Mouse (Mus musculus) embryonic facial prominence, embryonic 12.5 days (tissue): Measurements from ENCODE around the gene Nr5a2. TPM values are rescaled to one million over a fixed set of nuclear protein-coding genes. Genes with fewer than 3 reads are reported as not detected.

Experiments used
- ATAC-seq: fragments of 200-750 bp; cut with Nextera tagmentation; 2 replicates; pipeline ENCODE4 v1.8.0; 2017; ENCODE audit not compliant: insufficient number of reproducible peaks, insufficient read depth, low FRiP score, low TSS enrichment
- H3K27ac ChIP-seq: fragments of 300-500 bp; sonication (generic); 2 replicates; pipeline ENCODE4 v1.5.1; 2016; ENCODE audit warnings: mild to moderate bottlenecking
- H3K27me3 ChIP-seq: fragments of 300-500 bp; sonication (generic); 2 replicates; pipeline ENCODE4 v1.6.1; 2016; ENCODE audit warnings: mild to moderate bottlenecking, moderate library complexity
- H3K36me3 ChIP-seq: fragments of 300-500 bp; sonication (generic); 2 replicates; pipeline ENCODE4 v1.6.1; 2016; ENCODE audit warnings: mild to moderate bottlenecking
- H3K4me1 ChIP-seq: fragments of 300-500 bp; sonication (generic); 2 replicates; pipeline ENCODE4 v1.6.1; 2016
- H3K4me2 ChIP-seq: fragments of 300-500 bp; sonication (generic); replicated peaks from 2 replicates; pipeline ENCODE4 v1.6.1; 2016; ENCODE audit warnings: mild to moderate bottlenecking, moderate library complexity
- H3K4me3 ChIP-seq: fragments of 300-500 bp; sonication (generic); 2 replicates; pipeline ENCODE4 v1.5.1; 2016; ENCODE audit warnings: mild to moderate bottlenecking
- H3K9ac ChIP-seq: fragments of 300-500 bp; sonication (generic); 2 replicates; pipeline ENCODE4 v1.6.1; 2016; ENCODE audit warnings: mild to moderate bottlenecking, moderate library complexity
- H3K9me3 ChIP-seq: fragments of 300-500 bp; sonication (generic); 2 replicates; pipeline ENCODE4 v1.6.1; 2016; ENCODE audit warnings: mild to moderate bottlenecking, moderate library complexity
- WGBS: fragments of 180-500 bp; shearing (Covaris S2); methylation state at CpG from one replicate; pipeline ENCODE4 v1.1.7; 2016; 5-methylcytosine and 5-hydroxymethylcytosine counted together
- polyA plus RNA-seq: library from polyadenylated mRNA; unstranded; fragments of >200 nt; fragmentation: Nextera tagmentation; extraction: Ambion mirVana; gene quantifications from 2 replicates; pipeline ENCODE4 v1.2.1, GENCODE M21; 2016

Gene Nr5a2
- polyA plus RNA-seq, 1 experiment from 2014 or later: 3.0 TPM

- H3K9ac ChIP-seq: no peak overlapping the region
- H3K27me3 ChIP-seq: no peaks in the 10 kb centered on the region
- H3K4me1 ChIP-seq: peaks cover 6% of the 10 kb centered on the region
- WGBS: 93% methylated on average over 6 of the region's 6 CpGs
- ATAC-seq: no peak
- no peaks in the 10 kb centered on the region for H3K9me3 ChIP-seq
- no peak overlapping the region for H3K4me3 ChIP-seq
- H3K4me2 ChIP-seq: no peak overlapping the region
- no peaks in the 10 kb centered on the region for H3K36me3 ChIP-seq
- no peak overlapping the region for H3K27ac ChIP-seq
Measured at GRCm38 (mm10) chr1:136863209-136863608, 97.0 kb downstream of the Nr5a2 start.

- ATAC-seq: no peak
- Histone ChIP-seq H3K36me3 (no peaks in the 10 kb centered on the region), H3K4me1 (peaks cover 6% of the 10 kb centered on the region), H3K9ac (no peak overlapping the region), H3K27ac (no peak overlapping the region), H3K4me3 (no peak overlapping the region), H3K4me2 (no peak overlapping the region), H3K9me3 (no peaks in the 10 kb centered on the region), H3K27me3 (no peaks in the 10 kb centered on the region)
- WGBS: 42% methylated on average over 4 of the region's 4 CpGs
Measured at GRCm38 (mm10) chr1:136859454-136859853, 100.8 kb downstream of the Nr5a2 start.

GRCm38 (mm10) chr1:136858724-136859123, 101.5 kb downstream of the Nr5a2 start:
- no peaks in the 10 kb centered on the region for H3K9me3 ChIP-seq
- H3K9ac ChIP-seq: no peak overlapping the region
- H3K4me3 ChIP-seq: no peak overlapping the region
- ATAC-seq: no peak
- H3K27ac ChIP-seq: no peak overlapping the region
- peaks cover 6% of the 10 kb centered on the region for H3K4me1 ChIP-seq
- H3K4me2 ChIP-seq: no peak overlapping the region
- H3K27me3 ChIP-seq: no peaks in the 10 kb centered on the region
- H3K36me3 ChIP-seq: no peaks in the 10 kb centered on the region
- WGBS: 53% methylated on average over 4 of the region's 4 CpGs

- Histone ChIP-seq H3K4me1 (peaks cover 6% of the 10 kb centered on the region), H3K4me3 (no peak overlapping the region), H3K36me3 (no peaks in the 10 kb centered on the region), H3K9ac (no peak overlapping the region), H3K4me2 (no peak overlapping the region), H3K27ac (no peak overlapping the region), H3K9me3 (no peaks in the 10 kb centered on the region), H3K27me3 (no peaks in the 10 kb centered on the region)
- 76% methylated on average over 3 of the region's 3 CpGs for WGBS
- ATAC-seq: no peak
Measured at GRCm38 (mm10) chr1:136856104-136856503, 104.1 kb downstream of the Nr5a2 start.

GRCm38 (mm10) chr1:136848791-136849190, 111.5 kb downstream of the Nr5a2 start:
- Histone ChIP-seq H3K36me3 (no peaks in the 10 kb centered on the region), H3K4me3 (no peak overlapping the region), H3K27me3 (no peaks in the 10 kb centered on the region), H3K9me3 (no peaks in the 10 kb centered on the region), H3K4me1 (no peaks in the 10 kb centered on the region), H3K4me2 (no peak overlapping the region), H3K27ac (no peak overlapping the region), H3K9ac (no peak overlapping the region)
- no peak for ATAC-seq
- WGBS: 80% methylated on average over 6 of the region's 6 CpGs

GRCm38 (mm10) chr1:136846081-136846480, 114.2 kb downstream of the Nr5a2 start:
- Histone ChIP-seq H3K4me1 (no peaks in the 10 kb centered on the region), H3K36me3 (no peaks in the 10 kb centered on the region), H3K4me2 (no peak overlapping the region), H3K9ac (no peak overlapping the region), H3K9me3 (no peaks in the 10 kb centered on the region), H3K4me3 (no peak overlapping the region), H3K27me3 (no peaks in the 10 kb centered on the region), H3K27ac (no peak overlapping the region)
- ATAC-seq: no peak
- WGBS: 68% methylated on average over 2 of the region's 2 CpGs

- Histone ChIP-seq H3K9ac (no peak overlapping the region), H3K27me3 (no peaks in the 10 kb centered on the region), H3K4me3 (no peak overlapping the region), H3K9me3 (no peaks in the 10 kb centered on the region), H3K4me1 (no peaks in the 10 kb centered on the region), H3K27ac (no peak overlapping the region), H3K36me3 (no peaks in the 10 kb centered on the region), H3K4me2 (no peak overlapping the region)
- WGBS: 79% methylated on average over 9 of the region's 9 CpGs
- ATAC-seq: no peak
Measured at GRCm38 (mm10) chr1:136845341-136845740, 114.9 kb downstream of the Nr5a2 start.

- H3K4me3 ChIP-seq: no peak overlapping the region
- H3K9me3 ChIP-seq: no peaks in the 10 kb centered on the region
- no peak overlapping the region for H3K27ac ChIP-seq
- WGBS: 34% methylated on average over 7 of the region's 7 CpGs
- no peak overlapping the region for H3K9ac ChIP-seq
- H3K4me2 ChIP-seq: no peak overlapping the region
- no peak for ATAC-seq
- no peaks in the 10 kb centered on the region for H3K36me3 ChIP-seq
- H3K4me1 ChIP-seq: 0 out of 2 replicates have a peak, but pooled peaks cover 8% of the 10 kb centered on the region
- H3K27me3 ChIP-seq: no peaks in the 10 kb centered on the region
Measured at GRCm38 (mm10) chr1:136840512-136840911, 119.7 kb downstream of the Nr5a2 start.

GRCm38 (mm10) chr1:136839202-136839601, 121.0 kb downstream of the Nr5a2 start:
- Histone ChIP-seq H3K36me3 (no peaks in the 10 kb centered on the region), H3K9ac (no peak overlapping the region), H3K27ac (no peak overlapping the region), H3K4me2 (no peak overlapping the region), H3K4me3 (no peak overlapping the region), H3K4me1 (0 out of 2 replicates have a peak, but pooled peaks cover 8% of the 10 kb centered on the region), H3K9me3 (no peaks in the 10 kb centered on the region), H3K27me3 (no peaks in the 10 kb centered on the region)
- 54% methylated on average over 10 of the region's 10 CpGs for WGBS
- ATAC-seq: no peak

GRCm38 (mm10) chr1:136832305-136833152, 127.7 kb downstream of the Nr5a2 start:
- WGBS: 49% methylated on average over 12 of the region's 12 CpGs
- ATAC-seq: peak; percentile 80

GRCm38 (mm10) chr1:136830992-136831391, 129.3 kb downstream of the Nr5a2 start:
- no peaks in the 10 kb centered on the region for H3K27me3 ChIP-seq
- H3K9me3 ChIP-seq: no peaks in the 10 kb centered on the region
- no peak overlapping the region for H3K27ac ChIP-seq
- H3K9ac ChIP-seq: no peak overlapping the region
- ATAC-seq: no peak
- H3K4me2 ChIP-seq: no peak overlapping the region
- no peak overlapping the region for H3K4me3 ChIP-seq
- peaks cover 7% of the 10 kb centered on the region; the same call in 1 of the 2 replicates for H3K4me1 ChIP-seq
- WGBS: 92% methylated on average over 6 of the region's 6 CpGs
- H3K36me3 ChIP-seq: no peaks in the 10 kb centered on the region

More at GRCm38 (mm10) chr1:136832305-136833152, 127.7 kb downstream of the Nr5a2 start:
- Histone ChIP-seq H3K4me3 (no peak overlapping the region), H3K4me1 (peaks cover 7% of the 10 kb centered on the region; the same call in 1 of the 2 replicates), H3K36me3 (no peaks in the 10 kb centered on the region), H3K4me2 (no peak overlapping the region), H3K27me3 (no peaks in the 10 kb centered on the region), H3K9ac (no peak overlapping the region), H3K9me3 (no peaks in the 10 kb centered on the region), H3K27ac (no peak overlapping the region)

- no peak overlapping the region for H3K9ac ChIP-seq
- peaks cover 7% of the 10 kb centered on the region; the same call in 1 of the 2 replicates for H3K4me1 ChIP-seq
- WGBS: 95% methylated on average over 3 of the region's 3 CpGs
- no peak for ATAC-seq
- H3K27me3 ChIP-seq: no peaks in the 10 kb centered on the region
- H3K4me2 ChIP-seq: no peak overlapping the region
- no peaks in the 10 kb centered on the region for H3K9me3 ChIP-seq
- no peaks in the 10 kb centered on the region for H3K36me3 ChIP-seq
- no peak overlapping the region for H3K4me3 ChIP-seq
- no peak overlapping the region for H3K27ac ChIP-seq
Measured at GRCm38 (mm10) chr1:136829931-136830330, 130.3 kb downstream of the Nr5a2 start.
